Mouse (Mus musculus) hindbrain, embryonic 12.5 days (tissue): Measurements from ENCODE around the gene Tom1. TPM values are rescaled to one million over a fixed set of nuclear protein-coding genes. Genes with fewer than 3 reads are reported as not detected.

Source experiments
- ATAC-seq: fragments of 200-750 bp; cut with Nextera tagmentation; 2 replicates; pipeline ENCODE4 v1.8.0; 2017; ENCODE audit warnings: moderate TSS enrichment; ENCODE audit not compliant: low FRiP score
- H3K27ac ChIP-seq: fragments of 300-500 bp; sonication (generic); 2 replicates; pipeline ENCODE4 v1.5.1; 2016; ENCODE audit warnings: mild to moderate bottlenecking
- H3K27me3 ChIP-seq: fragments of 300-500 bp; sonication (generic); 2 replicates; pipeline ENCODE4 v1.6.1; 2016; ENCODE audit warnings: mild to moderate bottlenecking
- H3K36me3 ChIP-seq: fragments of 300-500 bp; sonication (generic); 2 replicates; pipeline ENCODE4 v1.6.1; 2016; ENCODE audit warnings: mild to moderate bottlenecking
- H3K4me1 ChIP-seq: fragments of 300-500 bp; sonication (generic); 2 replicates; pipeline ENCODE4 v1.6.1; 2016
- H3K4me2 ChIP-seq: fragments of 300-500 bp; sonication (generic); replicated peaks from 2 replicates; pipeline ENCODE4 v1.6.1; 2016; ENCODE audit warnings: mild to moderate bottlenecking
- H3K4me3 ChIP-seq: fragments of 300-500 bp; sonication (generic); 2 replicates; pipeline ENCODE4 v1.5.1; 2016; ENCODE audit warnings: mild to moderate bottlenecking
- H3K9ac ChIP-seq: fragments of 300-500 bp; sonication (generic); 2 replicates; pipeline ENCODE4 v1.6.1; 2016; ENCODE audit warnings: mild to moderate bottlenecking, moderate library complexity
- H3K9me3 ChIP-seq: fragments of 300-500 bp; sonication (generic); replicated peaks from 2 replicates; pipeline ENCODE4 v1.6.1; 2016; ENCODE audit warnings: mild to moderate bottlenecking
- WGBS: fragments of 180-500 bp; shearing (Covaris S2); methylation state at CpG from one replicate; pipeline ENCODE4 v1.1.7; 2016; 5-methylcytosine and 5-hydroxymethylcytosine counted together
- polyA plus RNA-seq: library from polyadenylated mRNA; unstranded; fragments of >200 nt; fragmentation: Nextera tagmentation; extraction: Ambion mirVana; gene quantifications from 2 replicates; pipeline ENCODE4 v1.2.1, GENCODE M21; 2016

The Tom1 gene
- polyA plus RNA-seq, 1 experiment from 2014 or later = 28.1 TPM

GRCm38 (mm10) chr8:75047784-75048183 is 14.3 kb downstream of the Tom1 start:
- no peak overlapping the region for H3K4me3 ChIP-seq
- no peak for ATAC-seq
- H3K27ac ChIP-seq = no peak overlapping the region
- no peaks in the 10 kb centered on the region for H3K9me3 ChIP-seq
- no peak overlapping the region for H3K4me2 ChIP-seq
- H3K36me3 ChIP-seq = no peaks in the 10 kb centered on the region
- 89% methylated on average over 3 of the region's 3 CpGs for WGBS
- no peaks in the 10 kb centered on the region for H3K4me1 ChIP-seq
- no peaks in the 10 kb centered on the region for H3K27me3 ChIP-seq
- H3K9ac ChIP-seq = no peak overlapping the region

GRCm38 (mm10) chr8:75053342-75053741 is 19.8 kb downstream of the Tom1 start:
- ATAC-seq = no peak
- H3K4me1 ChIP-seq = no peaks in the 10 kb centered on the region
- H3K36me3 ChIP-seq = peaks cover 10% of the 10 kb centered on the region; the same call in 1 of the 2 replicates
- no peak overlapping the region for H3K27ac ChIP-seq
- H3K9ac ChIP-seq = no peak overlapping the region
- no peaks in the 10 kb centered on the region for H3K9me3 ChIP-seq
- H3K4me3 ChIP-seq = no peak overlapping the region
- WGBS = 90% methylated on average over 4 of the region's 4 CpGs
- no peaks in the 10 kb centered on the region for H3K27me3 ChIP-seq
- no peak overlapping the region for H3K4me2 ChIP-seq

- 94% methylated on average over 2 of the region's 2 CpGs for WGBS
- H3K4me1 ChIP-seq = no peaks in the 10 kb centered on the region
- no peak for ATAC-seq
These were observed 22.2 kb downstream of the Tom1 start for GRCm38 (mm10) chr8:75055673-75056072.

DNA sequence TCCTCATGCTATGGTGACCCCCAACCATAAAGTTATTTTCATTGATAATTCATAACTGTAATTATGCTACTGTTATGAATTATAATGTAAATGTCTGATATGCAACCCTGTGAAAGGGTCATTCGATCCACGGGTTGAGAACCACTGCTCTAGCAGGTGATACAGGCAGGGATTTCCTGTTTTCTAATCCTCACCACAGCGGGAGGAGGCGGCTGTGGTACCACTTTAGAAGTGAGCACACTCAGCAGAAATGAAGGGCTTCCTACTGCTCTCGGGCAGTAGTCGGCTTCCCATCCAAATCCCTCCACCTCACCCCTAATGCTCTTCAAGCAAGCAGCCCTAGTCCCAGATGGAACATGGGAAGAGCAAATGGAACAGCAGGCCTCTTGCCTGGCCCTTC is 26.5 kb downstream of the Tom1 start:
- WGBS = 74% methylated on average over 6 of the region's 6 CpGs

More at GRCm38 (mm10) chr8:75055673-75056072, 22.2 kb downstream of the Tom1 start:
- Histone ChIP-seq H3K4me3 (no peak overlapping the region), H3K36me3 (peaks cover 16% of the 10 kb centered on the region; the same call in 1 of the 2 replicates), H3K27ac (no peak overlapping the region), H3K9ac (no peak overlapping the region), H3K27me3 (no peaks in the 10 kb centered on the region), H3K9me3 (no peaks in the 10 kb centered on the region), H3K4me2 (no peak overlapping the region)

GRCm38 (mm10) chr8:75060815-75061214 is 27.3 kb downstream of the Tom1 start:
- H3K9ac ChIP-seq = no peak overlapping the region
- H3K4me3 ChIP-seq = no peak overlapping the region
- H3K4me1 ChIP-seq = no peaks in the 10 kb centered on the region
- peaks cover 30% of the 10 kb centered on the region for H3K36me3 ChIP-seq
- H3K27ac ChIP-seq = no peak overlapping the region
- H3K9me3 ChIP-seq = no peaks in the 10 kb centered on the region
- ATAC-seq = no peak
- WGBS = 79% methylated on average over 2 of the region's 2 CpGs
- no peak overlapping the region for H3K4me2 ChIP-seq
- H3K27me3 ChIP-seq = no peaks in the 10 kb centered on the region

More for the DNA sequence above, 26.5 kb downstream of the Tom1 start:
- no peak overlapping the region for H3K9ac ChIP-seq
- no peak overlapping the region for H3K27ac ChIP-seq
- no peak overlapping the region for H3K4me2 ChIP-seq
- H3K4me3 ChIP-seq = no peak overlapping the region
- no peaks in the 10 kb centered on the region for H3K27me3 ChIP-seq
- H3K9me3 ChIP-seq = no peaks in the 10 kb centered on the region
- no peak for ATAC-seq
- H3K4me1 ChIP-seq = no peaks in the 10 kb centered on the region
- peaks cover 25% of the 10 kb centered on the region for H3K36me3 ChIP-seq

GRCm38 (mm10) chr8:75063290-75063689 is 29.8 kb downstream of the Tom1 start:
- Histone ChIP-seq H3K27ac (no peak overlapping the region), H3K4me3 (no peak overlapping the region), H3K9me3 (no peaks in the 10 kb centered on the region), H3K9ac (no peak overlapping the region), H3K4me2 (no peak overlapping the region), H3K27me3 (no peaks in the 10 kb centered on the region), H3K36me3 (peaks cover 20% of the 10 kb centered on the region), H3K4me1 (no peaks in the 10 kb centered on the region)
- no peak for ATAC-seq
- WGBS = 59% methylated on average over 3 of the region's 3 CpGs

DNA sequence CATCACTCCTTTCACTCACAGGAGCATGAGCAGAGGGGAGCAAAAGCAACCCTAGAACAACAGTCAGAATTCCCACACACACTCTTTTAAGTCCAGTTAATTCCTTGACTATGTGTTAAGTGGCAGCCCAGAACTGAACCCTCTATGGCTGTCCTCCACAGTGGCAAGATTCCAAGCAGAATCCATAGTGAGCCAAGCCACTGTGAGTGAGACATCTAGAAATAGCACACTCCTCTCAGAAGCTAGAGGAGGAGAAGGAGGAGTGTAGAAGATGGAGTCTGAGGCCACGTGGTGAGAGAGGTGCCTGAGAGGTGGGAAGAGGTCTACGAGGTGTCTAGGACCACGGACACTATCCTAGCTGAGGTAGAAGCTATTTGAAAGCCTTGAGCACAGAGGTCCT is 31.3 kb downstream of the Tom1 start:
- no peak for ATAC-seq
- no peak overlapping the region for H3K9ac ChIP-seq
- no peak overlapping the region for H3K27ac ChIP-seq
- no peak overlapping the region for H3K4me3 ChIP-seq
- H3K9me3 ChIP-seq = no peaks in the 10 kb centered on the region
- H3K4me2 ChIP-seq = no peak overlapping the region
- no peaks in the 10 kb centered on the region for H3K27me3 ChIP-seq
- WGBS = 91% methylated on average over 3 of the region's 3 CpGs
- no peaks in the 10 kb centered on the region for H3K4me1 ChIP-seq
- H3K36me3 ChIP-seq = peaks cover 14% of the 10 kb centered on the region

- ATAC-seq = no peak
- Histone ChIP-seq H3K9ac (no peak overlapping the region), H3K9me3 (no peaks in the 10 kb centered on the region), H3K36me3 (peaks cover 14% of the 10 kb centered on the region), H3K4me2 (no peak overlapping the region), H3K4me1 (no peaks in the 10 kb centered on the region), H3K4me3 (no peak overlapping the region), H3K27me3 (no peaks in the 10 kb centered on the region), H3K27ac (no peak overlapping the region)
- 87% methylated on average over 6 of the region's 6 CpGs for WGBS
These were observed 33.8 kb downstream of the Tom1 start for GRCm38 (mm10) chr8:75067287-75067686.

DNA sequence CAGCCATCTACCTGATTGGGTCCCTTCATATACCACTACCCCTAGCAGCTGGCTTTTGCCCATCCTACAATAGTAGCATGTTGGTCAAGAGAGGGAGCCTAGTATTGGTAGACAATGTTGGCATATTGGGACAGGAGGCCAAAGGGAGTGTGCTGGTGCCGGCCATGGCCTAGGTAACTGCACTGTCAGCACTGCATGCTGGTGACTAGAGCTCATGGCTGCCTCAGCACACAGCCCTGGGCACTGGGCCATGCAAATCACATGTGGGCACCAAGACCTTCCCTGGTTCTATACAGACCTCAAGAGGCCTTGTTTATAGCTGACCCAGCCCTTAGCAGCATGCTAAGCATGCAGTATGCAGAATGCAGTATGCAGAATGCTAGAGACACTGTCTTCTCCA is 36.8 kb downstream of the Tom1 start:
- Histone ChIP-seq H3K36me3 (peaks cover 2% of the 10 kb centered on the region), H3K27me3 (no peaks in the 10 kb centered on the region), H3K4me2 (no peak overlapping the region), H3K4me3 (no peak overlapping the region), H3K9me3 (no peaks in the 10 kb centered on the region), H3K4me1 (no peaks in the 10 kb centered on the region), H3K9ac (no peak overlapping the region), H3K27ac (no peak overlapping the region)
- 88% methylated on average over 1 of the region's 1 CpGs for WGBS
- ATAC-seq = no peak

GRCm38 (mm10) chr8:75071627-75072346 is 38.3 kb downstream of the Tom1 start:
- ATAC-seq = peak; percentile 80
- H3K9me3 ChIP-seq = no peaks in the 10 kb centered on the region
- no peaks in the 10 kb centered on the region for H3K4me1 ChIP-seq
- H3K27me3 ChIP-seq = no peaks in the 10 kb centered on the region
- H3K27ac ChIP-seq = no peak overlapping the region
- 39% methylated on average over 3 of the region's 4 CpGs for WGBS
- H3K36me3 ChIP-seq = no peaks in the 10 kb centered on the region
- no peak overlapping the region for H3K4me3 ChIP-seq
- H3K4me2 ChIP-seq = no peak overlapping the region
- no peak overlapping the region for H3K9ac ChIP-seq

GRCm38 (mm10) chr8:75074876-75075275 is 41.4 kb downstream of the Tom1 start:
- no peak overlapping the region for H3K27ac ChIP-seq
- no peaks in the 10 kb centered on the region for H3K36me3 ChIP-seq
- no peak overlapping the region for H3K4me3 ChIP-seq
- no peaks in the 10 kb centered on the region for H3K4me1 ChIP-seq
- H3K9me3 ChIP-seq = no peaks in the 10 kb centered on the region
- WGBS = 88% methylated on average over 1 of the region's 1 CpGs
- ATAC-seq = no peak
- H3K27me3 ChIP-seq = no peaks in the 10 kb centered on the region
- H3K9ac ChIP-seq = no peak overlapping the region
- no peak overlapping the region for H3K4me2 ChIP-seq

DNA sequence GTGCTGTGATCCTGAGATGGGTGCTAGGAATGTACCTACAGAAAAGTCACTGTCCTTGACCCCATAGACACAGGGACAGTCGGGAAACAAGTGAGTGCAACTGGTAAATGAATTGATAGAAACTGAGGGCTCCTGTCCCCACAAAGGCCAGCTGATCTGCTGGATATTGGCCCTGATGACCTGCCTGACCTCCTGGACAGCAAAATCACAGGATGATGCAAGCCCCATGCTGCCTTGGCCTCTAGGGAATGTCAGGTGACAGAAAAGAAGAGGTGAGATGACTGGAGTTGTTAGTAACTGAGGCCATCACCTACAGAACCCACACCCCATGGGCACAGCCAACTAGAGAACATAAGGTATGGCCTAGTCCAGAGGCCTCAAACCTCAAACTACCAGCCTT is 44.7 kb downstream of the Tom1 start:
- Histone ChIP-seq H3K36me3 (no peaks in the 10 kb centered on the region), H3K27me3 (no peaks in the 10 kb centered on the region), H3K9ac (no peak overlapping the region), H3K4me1 (no peaks in the 10 kb centered on the region), H3K4me3 (no peak overlapping the region), H3K27ac (no peak overlapping the region), H3K9me3 (no peaks in the 10 kb centered on the region), H3K4me2 (no peak overlapping the region)
- no peak for ATAC-seq
- WGBS = 84% methylated on average over 1 of the region's 1 CpGs

- Histone ChIP-seq H3K9ac (no peak overlapping the region), H3K36me3 (no peaks in the 10 kb centered on the region), H3K4me2 (no peak overlapping the region), H3K4me3 (no peak overlapping the region), H3K27me3 (no peaks in the 10 kb centered on the region), H3K27ac (no peak overlapping the region), H3K4me1 (0 out of 2 replicates have a peak, but pooled peaks cover 3% of the 10 kb centered on the region), H3K9me3 (no peaks in the 10 kb centered on the region)
- ATAC-seq = no peak
- 96% methylated on average over 9 of the region's 9 CpGs for WGBS
These were observed 45.3 kb downstream of the Tom1 start for GRCm38 (mm10) chr8:75078851-75079250.
